Mouse (Mus musculus): ENCODE measurements around the gene Fam173b. TPM values are rescaled to one million over a fixed set of nuclear protein-coding genes. Genes with fewer than 3 reads are reported as not detected.

Fam173b gene
- polyA plus RNA-seq, 1 experiment from 2014 or later: 9.3 TPM

- no peaks in the 10 kb centered on the region for H3K4me1 ChIP-seq (ENCODE audit: insufficient read depth)
- no peaks in the 10 kb centered on the region for H3K36me3 ChIP-seq (replicated peaks; ENCODE audit: insufficient read depth, low read length)
- no peak overlapping the region for H3K9ac ChIP-seq (replicated peaks)
- no peaks in the 10 kb centered on the region for H3K27me3 ChIP-seq (ENCODE audit: insufficient read depth, low read length)
- H3K27ac ChIP-seq (ENCODE audit: low read depth): no peak overlapping the region
- ATAC-seq: no peak
- no peak for DNase-seq
- WGBS (ENCODE audit: insufficient replicate concordance): 76% methylated on average over 6 of the region's 6 CpGs
- H3K4me3 ChIP-seq (ENCODE audit: low read depth, low read length): no peak overlapping the region
- H3K4me2 ChIP-seq (ENCODE audit: low read depth, low read length): no peak overlapping the region
- no peaks in the 10 kb centered on the region for H3K9me3 ChIP-seq (ENCODE audit: low read length)
- TF ChIP-seq EP300 (IDR thresholded peaks at IDR 0.05; ENCODE audit: low read depth) (no peak), CTCF (IDR thresholded peaks at IDR 0.05; ENCODE audit: low read depth) (no peak)
Measured at GRCm38 (mm10) chr15:31634582-31634981, 32.9 kb downstream of the Fam173b start.

- DNase-seq: no peak
- H3K9me3 ChIP-seq (ENCODE audit: low read length): no peaks in the 10 kb centered on the region
- WGBS (ENCODE audit: insufficient replicate concordance): 74% methylated on average over 9 of the region's 9 CpGs
- no peaks in the 10 kb centered on the region for H3K36me3 ChIP-seq (replicated peaks; ENCODE audit: insufficient read depth, low read length)
- no peaks in the 10 kb centered on the region for H3K27me3 ChIP-seq (ENCODE audit: insufficient read depth, low read length)
- no peak overlapping the region for H3K4me3 ChIP-seq (ENCODE audit: low read depth, low read length)
- TF ChIP-seq CTCF (IDR thresholded peaks at IDR 0.05; ENCODE audit: low read depth) (no peak), EP300 (IDR thresholded peaks at IDR 0.05; ENCODE audit: low read depth) (no peak)
- H3K4me2 ChIP-seq (ENCODE audit: low read depth, low read length): no peak overlapping the region
- no peak for ATAC-seq
- no peaks in the 10 kb centered on the region for H3K4me1 ChIP-seq (ENCODE audit: insufficient read depth)
- no peak overlapping the region for H3K27ac ChIP-seq (ENCODE audit: low read depth)
- no peak overlapping the region for H3K9ac ChIP-seq (replicated peaks)
Measured at GRCm38 (mm10) chr15:31636091-31636595, 34.5 kb downstream of the Fam173b start.

- 76% methylated on average over 6 of the region's 6 CpGs for WGBS (ENCODE audit: insufficient replicate concordance)
- ATAC-seq (no peak), DNase-seq (no peak)
- no peak for TF ChIP-seq CTCF (IDR thresholded peaks at IDR 0.05; ENCODE audit: low read depth)
- TF ChIP-seq EP300 (IDR thresholded peaks at IDR 0.05; ENCODE audit: low read depth): no peak
- H3K27ac ChIP-seq (ENCODE audit: low read depth): no peak overlapping the region
- no peak overlapping the region for H3K4me3 ChIP-seq (ENCODE audit: low read depth, low read length)
- no peaks in the 10 kb centered on the region for H3K4me1 ChIP-seq (ENCODE audit: insufficient read depth)
- no peaks in the 10 kb centered on the region for H3K36me3 ChIP-seq (replicated peaks; ENCODE audit: insufficient read depth, low read length)
- H3K4me2 ChIP-seq (ENCODE audit: low read depth, low read length): no peak overlapping the region
- H3K9me3 ChIP-seq (ENCODE audit: low read length): no peaks in the 10 kb centered on the region
- H3K9ac ChIP-seq (replicated peaks): no peak overlapping the region
- H3K27me3 ChIP-seq (ENCODE audit: insufficient read depth, low read length): no peaks in the 10 kb centered on the region
Measured at GRCm38 (mm10) chr15:31647225-31647624, 45.6 kb downstream of the Fam173b start.

- DNase-seq: no peak
- no peaks in the 10 kb centered on the region for H3K36me3 ChIP-seq (replicated peaks; ENCODE audit: insufficient read depth, low read length)
- no peak overlapping the region for H3K4me3 ChIP-seq (ENCODE audit: low read depth, low read length)
- H3K4me2 ChIP-seq (ENCODE audit: low read depth, low read length): no peak overlapping the region
- TF ChIP-seq CTCF (IDR thresholded peaks at IDR 0.05; ENCODE audit: low read depth) (no peak), EP300 (IDR thresholded peaks at IDR 0.05; ENCODE audit: low read depth) (no peak)
- no peaks in the 10 kb centered on the region for H3K9me3 ChIP-seq (ENCODE audit: low read length)
- no peaks in the 10 kb centered on the region for H3K4me1 ChIP-seq (ENCODE audit: insufficient read depth)
- no peak overlapping the region for H3K9ac ChIP-seq (replicated peaks)
- no peak overlapping the region for H3K27ac ChIP-seq (ENCODE audit: low read depth)
- no peaks in the 10 kb centered on the region for H3K27me3 ChIP-seq (ENCODE audit: insufficient read depth, low read length)
- 26% methylated on average over 8 of the region's 8 CpGs for WGBS (ENCODE audit: insufficient replicate concordance)
- ATAC-seq: no peak
Measured at GRCm38 (mm10) chr15:31647851-31648569, 46.4 kb downstream of the Fam173b start.

GRCm38 (mm10) chr15:31649691-31650090, 48.0 kb downstream of the Fam173b start:
- no peak overlapping the region for H3K27ac ChIP-seq (ENCODE audit: low read depth)
- no peak for TF ChIP-seq CTCF (IDR thresholded peaks at IDR 0.05; ENCODE audit: low read depth)
- no peak for TF ChIP-seq EP300 (IDR thresholded peaks at IDR 0.05; ENCODE audit: low read depth)
- no peaks in the 10 kb centered on the region for H3K27me3 ChIP-seq (ENCODE audit: insufficient read depth, low read length)
- no peaks in the 10 kb centered on the region for H3K36me3 ChIP-seq (replicated peaks; ENCODE audit: insufficient read depth, low read length)
- ATAC-seq: no peak
- no peaks in the 10 kb centered on the region for H3K4me1 ChIP-seq (ENCODE audit: insufficient read depth)
- WGBS (ENCODE audit: insufficient replicate concordance): 59% methylated on average over 12 of the region's 12 CpGs
- H3K9me3 ChIP-seq (ENCODE audit: low read length): no peaks in the 10 kb centered on the region
- H3K4me3 ChIP-seq (ENCODE audit: low read depth, low read length): no peak overlapping the region
- H3K4me2 ChIP-seq (ENCODE audit: low read depth, low read length): no peak overlapping the region
- H3K9ac ChIP-seq (replicated peaks): no peak overlapping the region
- no peak for DNase-seq

GRCm38 (mm10) chr15:31650821-31651220, 49.2 kb downstream of the Fam173b start:
- no peak overlapping the region for H3K4me2 ChIP-seq (ENCODE audit: low read depth, low read length)
- H3K4me3 ChIP-seq (ENCODE audit: low read depth, low read length): no peak overlapping the region
- no peak for ATAC-seq
- 91% methylated on average over 7 of the region's 7 CpGs for WGBS (ENCODE audit: insufficient replicate concordance)
- no peaks in the 10 kb centered on the region for H3K27me3 ChIP-seq (ENCODE audit: insufficient read depth, low read length)
- no peak for TF ChIP-seq EP300 (IDR thresholded peaks at IDR 0.05; ENCODE audit: low read depth)
- no peak for TF ChIP-seq CTCF (IDR thresholded peaks at IDR 0.05; ENCODE audit: low read depth)
- DNase-seq: no peak
- H3K9me3 ChIP-seq (ENCODE audit: low read length): no peaks in the 10 kb centered on the region
- H3K9ac ChIP-seq (replicated peaks): no peak overlapping the region
- H3K4me1 ChIP-seq (ENCODE audit: insufficient read depth): no peaks in the 10 kb centered on the region
- no peaks in the 10 kb centered on the region for H3K36me3 ChIP-seq (replicated peaks; ENCODE audit: insufficient read depth, low read length)
- H3K27ac ChIP-seq (ENCODE audit: low read depth): no peak overlapping the region

Measured in liver, postnatal 0 days (tissue).